Mouse (Mus musculus): ENCODE data around the gene Fmnl2. TPM values are rescaled to one million over a fixed set of nuclear protein-coding genes. Genes with fewer than 3 reads are reported as not detected.

The Fmnl2 gene
- polyA plus RNA-seq, 1 experiment from 2014 or later = 3.0 TPM

GRCm38 (mm10) chr2:52966820-52967460 is 109.3 kb downstream of the Fmnl2 start:
- H3K27ac ChIP-seq (replicated peaks) = no peak overlapping the region
- 76% methylated on average over 12 of the region's 12 CpGs for WGBS

GRCm38 (mm10) chr2:52967461-52967823 is 109.8 kb downstream of the Fmnl2 start:
- Histone ChIP-seq H3K4me3 (ENCODE audit: low read depth, low read length) (no peak overlapping the region), H3K9me3 (ENCODE audit: control insufficient read depth, low read length) (no peaks in the 10 kb centered on the region), H3K4me2 (replicated peaks; ENCODE audit: low read depth) (no peak overlapping the region), H3K9ac (ENCODE audit: low read length) (no peak overlapping the region), H3K36me3 (ENCODE audit: control insufficient read depth, insufficient read depth, low read length) (no peaks in the 10 kb centered on the region), H3K27me3 (ENCODE audit: control insufficient read depth, insufficient read depth, low read length) (no peaks in the 10 kb centered on the region), H3K4me1 (replicated peaks; ENCODE audit: control insufficient read depth, insufficient read depth) (no peaks in the 10 kb centered on the region), H3K27ac (replicated peaks) (no peak overlapping the region)
- ATAC-seq (ENCODE audit: low FRiP score, low TSS enrichment) (no peak), DNase-seq (ENCODE audit: low spot score) (no peak)
- TF ChIP-seq EP300 (optimal IDR thresholded peaks at IDR 0.05) (no peak), CTCF (IDR thresholded peaks at IDR 0.05; ENCODE audit: low read depth) (no peak)
- WGBS = 91% methylated on average over 5 of the region's 5 CpGs

More at GRCm38 (mm10) chr2:52966820-52967460, 109.3 kb downstream of the Fmnl2 start:
- no peaks in the 10 kb centered on the region for H3K4me1 ChIP-seq (replicated peaks; ENCODE audit: control insufficient read depth, insufficient read depth)
- H3K4me2 ChIP-seq (replicated peaks; ENCODE audit: low read depth) = no peak overlapping the region
- no peaks in the 10 kb centered on the region for H3K36me3 ChIP-seq (ENCODE audit: control insufficient read depth, insufficient read depth, low read length)
- ATAC-seq (ENCODE audit: low FRiP score, low TSS enrichment) (no peak), DNase-seq (ENCODE audit: low spot score) (no peak)
- H3K9ac ChIP-seq (ENCODE audit: low read length) = no peak overlapping the region
- H3K4me3 ChIP-seq (ENCODE audit: low read depth, low read length) = no peak overlapping the region
- TF ChIP-seq CTCF (IDR thresholded peaks at IDR 0.05; ENCODE audit: low read depth) (no peak), EP300 (optimal IDR thresholded peaks at IDR 0.05) (no peak)
- no peaks in the 10 kb centered on the region for H3K27me3 ChIP-seq (ENCODE audit: control insufficient read depth, insufficient read depth, low read length)
- H3K9me3 ChIP-seq (ENCODE audit: control insufficient read depth, low read length) = no peaks in the 10 kb centered on the region

DNA sequence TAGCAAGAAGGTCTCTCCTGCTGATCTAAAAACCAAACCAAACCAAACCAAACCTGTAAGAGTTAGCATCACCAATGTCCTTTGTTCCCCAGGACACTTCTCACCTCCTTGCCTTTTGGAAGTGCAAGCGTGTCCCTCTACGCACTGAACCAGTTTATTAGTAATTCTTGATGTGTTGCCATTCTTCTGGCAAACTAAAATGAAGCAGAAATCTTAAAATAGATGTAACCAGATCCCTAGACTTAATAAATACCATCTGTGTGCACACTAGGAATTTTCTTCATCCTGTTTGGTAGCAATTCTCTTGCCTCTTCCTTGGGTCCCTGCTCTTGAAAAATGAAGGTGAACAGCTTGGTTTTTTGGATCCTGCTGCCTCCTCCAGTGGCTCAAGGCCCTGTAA is 111.2 kb downstream of the Fmnl2 start:
- no peaks in the 10 kb centered on the region for H3K36me3 ChIP-seq (ENCODE audit: control insufficient read depth, insufficient read depth, low read length)
- DNase-seq (ENCODE audit: low spot score) (no peak), ATAC-seq (ENCODE audit: low FRiP score, low TSS enrichment) (no peak)
- H3K27ac ChIP-seq (replicated peaks) = no peak overlapping the region
- no peak overlapping the region for H3K9ac ChIP-seq (ENCODE audit: low read length)
- 70% methylated on average over 2 of the region's 2 CpGs for WGBS
- H3K4me3 ChIP-seq (ENCODE audit: low read depth, low read length) = no peak overlapping the region
- no peaks in the 10 kb centered on the region for H3K4me1 ChIP-seq (replicated peaks; ENCODE audit: control insufficient read depth, insufficient read depth)
- TF ChIP-seq EP300 (optimal IDR thresholded peaks at IDR 0.05) (no peak), CTCF (IDR thresholded peaks at IDR 0.05; ENCODE audit: low read depth) (no peak)
- no peaks in the 10 kb centered on the region for H3K27me3 ChIP-seq (ENCODE audit: control insufficient read depth, insufficient read depth, low read length)
- no peak overlapping the region for H3K4me2 ChIP-seq (replicated peaks; ENCODE audit: low read depth)
- H3K9me3 ChIP-seq (ENCODE audit: control insufficient read depth, low read length) = no peaks in the 10 kb centered on the region

DNA sequence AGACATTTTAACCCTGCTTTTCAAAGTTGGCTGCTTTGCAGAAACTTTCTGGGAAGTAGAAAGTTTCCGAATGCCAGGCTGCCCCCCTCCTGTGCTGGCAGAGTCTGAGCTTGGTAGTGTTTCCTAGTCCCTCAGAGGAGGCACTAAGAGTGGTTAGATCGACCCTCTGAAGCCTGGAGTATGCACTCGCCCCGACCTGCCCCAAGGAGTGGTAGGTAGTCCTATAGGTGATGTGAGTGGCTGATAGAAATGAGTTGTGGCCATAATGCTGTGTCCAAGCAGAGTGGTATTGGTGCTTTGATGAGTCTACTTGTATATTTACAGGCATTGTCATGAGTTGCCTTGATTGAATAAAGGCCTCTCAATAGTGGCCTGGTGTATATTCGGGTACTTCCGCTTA is 116.4 kb downstream of the Fmnl2 start:
- DNase-seq (ENCODE audit: low spot score) = no peak
- Histone ChIP-seq H3K9ac (ENCODE audit: low read length) (no peak overlapping the region), H3K27me3 (ENCODE audit: control insufficient read depth, insufficient read depth, low read length) (no peaks in the 10 kb centered on the region), H3K9me3 (ENCODE audit: control insufficient read depth, low read length) (no peaks in the 10 kb centered on the region), H3K27ac (replicated peaks) (no peak overlapping the region), H3K4me3 (ENCODE audit: low read depth, low read length) (no peak overlapping the region), H3K4me1 (replicated peaks; ENCODE audit: control insufficient read depth, insufficient read depth) (0 out of 2 replicates have a peak, but pooled peaks cover 2% of the 10 kb centered on the region), H3K36me3 (ENCODE audit: control insufficient read depth, insufficient read depth, low read length) (no peaks in the 10 kb centered on the region), H3K4me2 (replicated peaks; ENCODE audit: low read depth) (no peak overlapping the region)
- no peak for ATAC-seq (ENCODE audit: low FRiP score, low TSS enrichment)
- 82% methylated on average over 6 of the region's 6 CpGs for WGBS
- TF ChIP-seq CTCF (IDR thresholded peaks at IDR 0.05; ENCODE audit: low read depth) = no peak
- no peak for TF ChIP-seq EP300 (optimal IDR thresholded peaks at IDR 0.05)

DNA sequence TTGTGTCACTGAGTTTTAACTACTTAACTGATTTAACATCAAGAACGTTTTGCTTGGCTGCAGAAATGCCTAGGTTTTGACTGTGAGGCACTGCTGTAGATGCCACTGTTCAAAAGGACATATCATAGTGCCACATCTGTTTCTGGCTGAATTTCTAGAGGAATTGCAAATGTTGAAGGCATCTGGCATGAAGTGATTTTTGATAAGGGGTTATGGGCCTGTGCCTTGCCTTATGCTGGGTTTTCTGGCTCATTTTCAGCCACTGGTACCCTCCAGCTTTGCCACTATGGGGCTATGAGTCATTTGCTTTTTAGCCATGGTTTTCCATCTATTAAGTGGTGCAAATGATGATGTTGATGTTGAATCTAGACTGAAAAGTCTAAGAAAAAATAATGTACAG is 117.1 kb downstream of the Fmnl2 start:
- no peaks in the 10 kb centered on the region for H3K36me3 ChIP-seq (ENCODE audit: control insufficient read depth, insufficient read depth, low read length)
- ATAC-seq (ENCODE audit: low FRiP score, low TSS enrichment) (no peak), DNase-seq (ENCODE audit: low spot score) (no peak)
- H3K4me1 ChIP-seq (replicated peaks; ENCODE audit: control insufficient read depth, insufficient read depth) = 0 out of 2 replicates have a peak, but pooled peaks cover 2% of the 10 kb centered on the region
- TF ChIP-seq CTCF (IDR thresholded peaks at IDR 0.05; ENCODE audit: low read depth) (no peak), EP300 (optimal IDR thresholded peaks at IDR 0.05) (no peak)
- H3K4me3 ChIP-seq (ENCODE audit: low read depth, low read length) = no peak overlapping the region
- no peaks in the 10 kb centered on the region for H3K27me3 ChIP-seq (ENCODE audit: control insufficient read depth, insufficient read depth, low read length)
- H3K9me3 ChIP-seq (ENCODE audit: control insufficient read depth, low read length) = no peaks in the 10 kb centered on the region
- H3K27ac ChIP-seq (replicated peaks) = no peak overlapping the region
- WGBS = 62% methylated on average over 1 of the region's 1 CpGs
- no peak overlapping the region for H3K9ac ChIP-seq (ENCODE audit: low read length)
- H3K4me2 ChIP-seq (replicated peaks; ENCODE audit: low read depth) = no peak overlapping the region

DNA sequence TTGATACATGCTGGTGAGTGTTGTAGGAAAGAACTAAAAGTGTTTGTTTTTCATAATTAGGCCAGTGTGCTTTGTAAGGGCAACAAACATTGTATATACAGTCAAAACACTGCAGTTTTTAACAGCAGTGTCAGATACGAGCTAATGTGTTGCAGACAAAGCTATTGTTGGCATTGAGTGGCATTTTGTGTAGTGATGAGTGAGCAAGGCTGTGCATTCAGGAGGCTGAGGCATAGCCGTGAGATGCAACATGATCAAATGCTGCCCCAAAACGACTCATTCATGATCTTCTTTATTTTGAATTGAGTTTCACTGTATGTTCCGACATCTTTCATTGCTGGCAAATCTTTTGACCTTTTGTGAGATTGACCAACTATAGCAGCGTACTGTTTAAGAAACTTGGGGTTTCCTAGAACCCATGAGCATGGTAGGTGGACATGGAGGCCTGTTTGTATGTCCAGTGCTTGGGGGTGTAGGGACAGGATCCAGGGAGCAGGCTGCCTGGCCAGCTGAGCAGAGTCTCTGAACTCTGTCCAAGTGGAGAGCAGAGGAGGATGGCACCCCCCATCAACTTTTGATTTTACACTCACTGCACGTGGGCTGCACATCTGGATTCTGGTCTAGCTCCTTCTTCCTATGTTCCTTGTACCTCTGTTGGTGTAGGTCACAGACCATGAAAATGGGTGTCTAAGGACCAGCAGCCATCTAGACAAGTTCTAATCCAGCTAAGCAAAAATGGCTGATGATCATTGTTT is 120.4 kb downstream of the Fmnl2 start:
- H3K27ac ChIP-seq (replicated peaks) = no peak overlapping the region
- no peaks in the 10 kb centered on the region for H3K27me3 ChIP-seq (ENCODE audit: control insufficient read depth, insufficient read depth, low read length)
- no peak overlapping the region for H3K9ac ChIP-seq (ENCODE audit: low read length)
- no peak for TF ChIP-seq CTCF (IDR thresholded peaks at IDR 0.05; ENCODE audit: low read depth)
- no peak for TF ChIP-seq EP300 (optimal IDR thresholded peaks at IDR 0.05)
- H3K36me3 ChIP-seq (ENCODE audit: control insufficient read depth, insufficient read depth, low read length) = no peaks in the 10 kb centered on the region
- no peaks in the 10 kb centered on the region for H3K9me3 ChIP-seq (ENCODE audit: control insufficient read depth, low read length)
- no peak overlapping the region for H3K4me2 ChIP-seq (replicated peaks; ENCODE audit: low read depth)
- 83% methylated on average over 6 of the region's 6 CpGs for WGBS
- H3K4me1 ChIP-seq (replicated peaks; ENCODE audit: control insufficient read depth, insufficient read depth) = 0 out of 2 replicates have a peak, but pooled peaks cover 2% of the 10 kb centered on the region
- H3K4me3 ChIP-seq (ENCODE audit: low read depth, low read length) = no peak overlapping the region
- no peak for ATAC-seq (ENCODE audit: low FRiP score, low TSS enrichment)
- no peak for DNase-seq (ENCODE audit: low spot score)
